In genomic region chr4:150555783-150556182, GRCm38 (mm10) we compare ENCODE assay signal across 7 mouse cellular contexts.
DNase-seq lines count a peak whose midpoint lies in the region; ATAC-seq and TF ChIP-seq lines count a peak whose summit lies in the region.

No protein-coding gene starts in this region.

- no peak for DNase-seq in lung, postnatal 10 days
- DNase-seq in embryonic facial prominence, embryonic 14.5 days (ENCODE audit: low spot score): no peak
- DNase-seq in ovary, adult 18-20 months (ENCODE audit: low spot score): no peak

- TF ChIP-seq CTCF in olfactory bulb, adult 2 months (IDR thresholded peaks at IDR 0.05; ENCODE audit: insufficient read depth, low read depth, low read length): no peak

- no peak for TF ChIP-seq POLR2A in olfactory bulb, adult 2 months (IDR thresholded peaks at IDR 0.05; ENCODE audit: insufficient read depth, low read depth, low read length)

- H3K4me3 ChIP-seq in lung, embryonic 15.5 days: no peak overlapping the region
- H3K4me3 ChIP-seq in embryonic facial prominence, embryonic 14.5 days (ENCODE audit: low read depth, low read length): no peak overlapping the region
- H3K4me3 ChIP-seq in intestine, embryonic 15.5 days (replicated peaks): no peak overlapping the region
- H3K4me3 ChIP-seq in olfactory bulb, adult 2 months (ENCODE audit: insufficient read depth, low read depth, low read length): no peak overlapping the region

- H3K27ac ChIP-seq in lung, embryonic 15.5 days: peak overlapping the region; percentile 81; the same call in 1 of the 2 replicates
- peak overlapping the region; percentile 79 for H3K27ac ChIP-seq in embryonic facial prominence, embryonic 14.5 days (replicated peaks; ENCODE audit: low read depth, low read length)
- peak overlapping the region; percentile 75; the same call in 1 of the 2 replicates for H3K27ac ChIP-seq in intestine, embryonic 15.5 days
- H3K27ac ChIP-seq in olfactory bulb, adult 2 months (ENCODE audit: insufficient read depth, low read depth, low read length): peak overlapping the region; percentile 79; the same call in 1 of the 2 replicates

- H3K9me3 ChIP-seq in lung, embryonic 15.5 days: no peaks in the 10 kb centered on the region
- no peaks in the 10 kb centered on the region for H3K9me3 ChIP-seq in embryonic facial prominence, embryonic 14.5 days (ENCODE audit: control insufficient read depth, low read length)
- no peaks in the 10 kb centered on the region for H3K9me3 ChIP-seq in intestine, embryonic 15.5 days

- no peak overlapping the region for H3K9ac ChIP-seq in lung, embryonic 15.5 days
- H3K9ac ChIP-seq in embryonic facial prominence, embryonic 14.5 days (ENCODE audit: low read depth, low read length): no peak overlapping the region
- no peak overlapping the region for H3K9ac ChIP-seq in intestine, embryonic 15.5 days

- H3K4me1 ChIP-seq in lung, embryonic 15.5 days: peaks cover 46% of the 10 kb centered on the region
- H3K4me1 ChIP-seq in embryonic facial prominence, embryonic 14.5 days (ENCODE audit: control insufficient read depth, insufficient read depth, low read length): peaks cover 17% of the 10 kb centered on the region
- H3K4me1 ChIP-seq in intestine, embryonic 15.5 days (replicated peaks): peaks cover 21% of the 10 kb centered on the region
- H3K4me1 ChIP-seq in olfactory bulb, adult 2 months (ENCODE audit: control insufficient read depth, insufficient read depth, low read length): peaks cover 21% of the 10 kb centered on the region

- no peak for ATAC-seq in lung, embryonic 15.5 days (ENCODE audit: borderline replicate concordance, extremely low read depth, low FRiP score, low TSS enrichment)
- ATAC-seq in embryonic facial prominence, embryonic 14.5 days (ENCODE audit: low read depth): no peak
- ATAC-seq in intestine, embryonic 15.5 days: no peak
- no peak for ATAC-seq in cerebellum, adult (ENCODE audit: insufficient number of reproducible peaks, low FRiP score, low TSS enrichment)

- H3K4me2 ChIP-seq in lung, embryonic 15.5 days: no peak overlapping the region
- no peak overlapping the region for H3K4me2 ChIP-seq in embryonic facial prominence, embryonic 14.5 days (ENCODE audit: low read depth, low read length)
- no peak overlapping the region for H3K4me2 ChIP-seq in intestine, embryonic 15.5 days (replicated peaks)

- no peaks in the 10 kb centered on the region for H3K36me3 ChIP-seq in lung, embryonic 15.5 days
- peaks cover 17% of the 10 kb centered on the region; the same call in 1 of the 2 replicates for H3K36me3 ChIP-seq in embryonic facial prominence, embryonic 14.5 days (ENCODE audit: control insufficient read depth, insufficient read depth, low read length)
- no peaks in the 10 kb centered on the region for H3K36me3 ChIP-seq in intestine, embryonic 15.5 days

- no peaks in the 10 kb centered on the region for H3K27me3 ChIP-seq in lung, embryonic 15.5 days
- H3K27me3 ChIP-seq in embryonic facial prominence, embryonic 14.5 days (replicated peaks; ENCODE audit: control insufficient read depth, insufficient read depth, low read length): no peaks in the 10 kb centered on the region
- no peaks in the 10 kb centered on the region for H3K27me3 ChIP-seq in intestine, embryonic 15.5 days (replicated peaks)
